In the genomic region with DNA sequence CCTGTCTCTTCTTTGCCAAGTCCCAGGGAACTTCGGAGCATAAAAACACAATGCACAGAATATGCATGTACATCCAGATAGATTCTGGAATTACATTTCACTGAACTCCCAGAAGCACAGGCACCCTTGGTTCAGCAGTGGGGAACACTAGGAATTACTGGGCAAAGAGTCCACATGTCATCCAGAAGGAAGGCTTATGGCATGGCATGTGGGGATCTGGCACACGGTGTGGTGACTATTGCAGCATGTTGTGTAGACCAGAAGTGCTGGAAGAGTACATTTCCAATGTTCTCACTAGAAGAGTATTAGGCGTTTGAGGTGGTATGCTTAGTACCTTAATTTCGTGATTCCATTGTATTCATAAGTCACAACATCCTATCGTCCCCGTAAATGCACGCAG, we compare ENCODE assay signal across 11 mouse cellular contexts.
"Had no signal": no experiment of that assay in that cellular context is flagged by ENCODE, and none has a peak within 500 bp of the region (broad histone marks: within the 10 kb centered on the region; RNA-seq: fewer than 3 reads in every experiment).

No protein-coding gene starts in this region.

- DNase-seq: lung, adult 2 months; lung, postnatal 4 days; midbrain, embryonic 14.5 days; retina, postnatal 1 day; right cerebral cortex, adult 18-20 months; right cerebral cortex, postnatal 25 days; right cerebral cortex, postnatal 4 days; spleen, adult 18-20 months; thymus, adult 18-20 months; thymus, postnatal 14 days; thymus, postnatal 36 days had no signal
